ENCODE assay signal across 9 mouse cellular contexts in genomic region chr17:37044651-37045244, GRCm38 (mm10). TPM values are rescaled to one million over a fixed set of nuclear protein-coding genes. Genes with fewer than 3 reads are reported as not detected.
DNase-seq lines count a peak whose midpoint lies in the region; ATAC-seq and TF ChIP-seq lines count a peak whose summit lies in the region.
"Had no signal": no experiment of that assay in that cellular context is flagged by ENCODE, and none has a peak within 500 bp of the region (broad histone marks: within the 10 kb centered on the region; RNA-seq: fewer than 3 reads in every experiment).

No protein-coding gene starts in this region.

- no peaks in the 10 kb centered on the region for H3K36me3 ChIP-seq in heart, embryonic 15.5 days
- H3K36me3 ChIP-seq in embryonic facial prominence, embryonic 13.5 days: no peaks in the 10 kb centered on the region
- H3K36me3 ChIP-seq in intestine, embryonic 16.5 days (ENCODE audit: control insufficient read depth, insufficient read depth, low read length): no peaks in the 10 kb centered on the region
- H3K36me3 ChIP-seq in midbrain, postnatal 0 days (ENCODE audit: insufficient read depth, low read length): no peaks in the 10 kb centered on the region

- no peak for ATAC-seq in heart, embryonic 15.5 days (replicated peaks; ENCODE audit: insufficient number of reproducible peaks, insufficient read depth, low FRiP score, low read depth)
- no peak for ATAC-seq in embryonic facial prominence, embryonic 13.5 days (ENCODE audit: insufficient number of reproducible peaks, insufficient read depth, low FRiP score, low TSS enrichment, low read depth)
- no peak for ATAC-seq in intestine, embryonic 16.5 days
- no peak for ATAC-seq in midbrain, postnatal 0 days (ENCODE audit: low FRiP score)
- ATAC-seq in inflammation-experienced regulatory T-cells, adult 6 months: no peak

- H3K4me2 ChIP-seq in heart, embryonic 15.5 days: peak overlapping the region; percentile 97
- peak overlapping the region; percentile 92 for H3K4me2 ChIP-seq in embryonic facial prominence, embryonic 13.5 days
- H3K4me2 ChIP-seq in intestine, embryonic 16.5 days (ENCODE audit: low read depth, low read length): peak overlapping the region; percentile 95; the same call in 1 of the 2 replicates
- peak overlapping the region; percentile 73 for H3K4me2 ChIP-seq in midbrain, postnatal 0 days (ENCODE audit: low read depth, low read length, poor library complexity, severe bottlenecking)

- peaks cover 19% of the 10 kb centered on the region for H3K27me3 ChIP-seq in heart, embryonic 15.5 days
- peaks cover 5% of the 10 kb centered on the region for H3K27me3 ChIP-seq in embryonic facial prominence, embryonic 13.5 days
- H3K27me3 ChIP-seq in intestine, embryonic 16.5 days (replicated peaks; ENCODE audit: control insufficient read depth, insufficient read depth, low read length): no peaks in the 10 kb centered on the region
- H3K27me3 ChIP-seq in midbrain, postnatal 0 days (ENCODE audit: insufficient read depth, low read length): no peaks in the 10 kb centered on the region

- WGBS in heart, embryonic 15.5 days: 75% methylated on average over 7 of the region's 7 CpGs
- WGBS in embryonic facial prominence, embryonic 13.5 days: 67% methylated on average over 7 of the region's 7 CpGs
- 63% methylated on average over 7 of the region's 7 CpGs for WGBS in intestine, embryonic 16.5 days
- WGBS in midbrain, postnatal 0 days: 73% methylated on average over 7 of the region's 7 CpGs

- no peaks in the 10 kb centered on the region for H3K9me3 ChIP-seq in heart, embryonic 15.5 days (replicated peaks)
- H3K9me3 ChIP-seq in embryonic facial prominence, embryonic 13.5 days: no peaks in the 10 kb centered on the region
- no peaks in the 10 kb centered on the region for H3K9me3 ChIP-seq in intestine, embryonic 16.5 days (ENCODE audit: control insufficient read depth, low read length)
- no peaks in the 10 kb centered on the region for H3K9me3 ChIP-seq in midbrain, postnatal 0 days (ENCODE audit: low read length)

- peak overlapping the region; percentile 92 for H3K4me3 ChIP-seq in heart, embryonic 15.5 days
- H3K4me3 ChIP-seq in embryonic facial prominence, embryonic 13.5 days: peak overlapping the region; percentile 80
- H3K4me3 ChIP-seq in intestine, embryonic 16.5 days (ENCODE audit: low read length): no peak overlapping the region; the same call in 1 of the 2 replicates
- H3K4me3 ChIP-seq in midbrain, postnatal 0 days (ENCODE audit: low read depth, low read length): peak overlapping the region; percentile 94

- DNase-seq in heart, postnatal 10 days: no peak
- no peak for DNase-seq in midbrain, postnatal 0 days (ENCODE audit: low spot score)
- no peak for DNase-seq in gastrocnemius, postnatal 14 days
- DNase-seq in cerebellum, postnatal 10 days: no peak

- peaks cover 20% of the 10 kb centered on the region for H3K4me1 ChIP-seq in heart, embryonic 15.5 days (replicated peaks)
- peaks cover 30% of the 10 kb centered on the region for H3K4me1 ChIP-seq in embryonic facial prominence, embryonic 13.5 days
- H3K4me1 ChIP-seq in intestine, embryonic 16.5 days (ENCODE audit: control insufficient read depth, insufficient read depth, low read length): peaks cover 17% of the 10 kb centered on the region
- peaks cover 3% of the 10 kb centered on the region; the same call in 1 of the 2 replicates for H3K4me1 ChIP-seq in midbrain, postnatal 0 days (ENCODE audit: insufficient read depth, low read length)

- intact Hi-C loops in heart, postnatal 10 days (cut with DNase I): loop anchor here (5.0 kb wide), 2 partner anchors 87 to 207 kb away; partner anchors contain the start of genes Trim26, Znrd1 and Znrd1as
- intact Hi-C loops in gastrocnemius, postnatal 14 days (cut with DNase I; ENCODE audit: low total_unique reads): no loop called here

- peak overlapping the region; percentile 85; the same call in 1 of the 2 replicates for H3K9ac ChIP-seq in heart, embryonic 15.5 days
- no peak overlapping the region for H3K9ac ChIP-seq in embryonic facial prominence, embryonic 13.5 days
- H3K9ac ChIP-seq in intestine, embryonic 16.5 days (ENCODE audit: low read depth, low read length): no peak overlapping the region
- H3K9ac ChIP-seq in midbrain, postnatal 0 days (replicated peaks; ENCODE audit: low read length, poor library complexity, severe bottlenecking): peak overlapping the region; percentile 99

- no peak overlapping the region for H3K27ac ChIP-seq in heart, embryonic 15.5 days
- peak overlapping the region; percentile 89; the same call in 1 of the 2 replicates for H3K27ac ChIP-seq in embryonic facial prominence, embryonic 13.5 days
- 0 out of 2 replicates have a peak overlapping the region, but pooled peaks have one; percentile 34 for H3K27ac ChIP-seq in intestine, embryonic 16.5 days (ENCODE audit: low read length)
- H3K27ac ChIP-seq in midbrain, postnatal 0 days (ENCODE audit: low read depth, low read length): peak overlapping the region; percentile 98

- TF ChIP-seq CTCF in midbrain, postnatal 0 days (IDR thresholded peaks at IDR 0.05): no peak

RNA-seq across cellular contexts. Expression of gene Gabbr1, which starts 1.0 kb away (rescaled TPM):
- polyA plus RNA-seq in heart, embryonic 15.5 days (2015; fragmentation: Nextera tagmentation; extraction: Ambion mirVana): 4.6 and 5.6 TPM in 2 replicates
- total RNA-seq in heart, postnatal 10 days (2021): 10 to 100 TPM; 14.0 to 17.2 TPM
- polyA plus RNA-seq in embryonic facial prominence, embryonic 13.5 days (2015; fragmentation: Nextera tagmentation; extraction: Ambion mirVana): 15.8 and 16.1 TPM in 2 replicates
- 5.4 and 6.2 TPM in 2 replicates for polyA plus RNA-seq in intestine, embryonic 16.5 days (2015; fragmentation: Nextera tagmentation; extraction: Ambion mirVana)
- 633 and 639 TPM in 2 replicates for total RNA-seq in midbrain, postnatal 0 days (2014; rRNA removed)
- polyA plus RNA-seq in midbrain, postnatal 0 days (2015; fragmentation: Nextera tagmentation; extraction: Ambion mirVana): 111 and 116 TPM in 2 replicates
- polyA plus RNA-seq in inflammation-experienced regulatory T-cells, adult 6 months (2017; shearing (Covaris generic)): 1 to 10 TPM; 4.1 to 8.0 (median 7.4) TPM
- 10 to 100 TPM in 1 of 2 experiments, 1 to 10 TPM in 1; 9.8 to 10.3 TPM for total RNA-seq in gastrocnemius, postnatal 14 days (2021)

RNA-seq across cellular contexts. Expression of gene Mog, which starts 21.6 kb away (rescaled TPM):
- 0.13 TPM in 1 of 2 replicates, not detected in the other for polyA plus RNA-seq in heart, embryonic 15.5 days (2015; fragmentation: Nextera tagmentation; extraction: Ambion mirVana)
- total RNA-seq in heart, postnatal 10 days (2021): not detected
- polyA plus RNA-seq in embryonic facial prominence, embryonic 13.5 days (2015; fragmentation: Nextera tagmentation; extraction: Ambion mirVana): 0.30 and 0.31 TPM in 2 replicates
- not detected in 2 replicates for polyA plus RNA-seq in intestine, embryonic 16.5 days (2015; fragmentation: Nextera tagmentation; extraction: Ambion mirVana)
- not detected in 2 replicates for total RNA-seq in midbrain, postnatal 0 days (2014; rRNA removed)
- 0.95 and 1.1 TPM in 2 replicates for polyA plus RNA-seq in midbrain, postnatal 0 days (2015; fragmentation: Nextera tagmentation; extraction: Ambion mirVana)
- polyA plus RNA-seq in inflammation-experienced regulatory T-cells, adult 6 months (2017; shearing (Covaris generic)): not detected
- not detected for total RNA-seq in gastrocnemius, postnatal 14 days (2021)
- polyA plus RNA-seq: heart, embryonic 14.5 days had no signal

RNA-seq across cellular contexts. Expression of gene Olfr90, which starts 43.6 kb away (rescaled TPM):
- not detected in 2 replicates for polyA plus RNA-seq in heart, embryonic 15.5 days (2015; fragmentation: Nextera tagmentation; extraction: Ambion mirVana)
- not detected for total RNA-seq in heart, postnatal 10 days (2021)
- polyA plus RNA-seq in embryonic facial prominence, embryonic 13.5 days (2015; fragmentation: Nextera tagmentation; extraction: Ambion mirVana): 0.10 TPM in 1 of 2 replicates, not detected in the other
- not detected in 2 replicates for polyA plus RNA-seq in intestine, embryonic 16.5 days (2015; fragmentation: Nextera tagmentation; extraction: Ambion mirVana)
- not detected in 2 replicates for total RNA-seq in midbrain, postnatal 0 days (2014; rRNA removed)
- not detected in 2 replicates for polyA plus RNA-seq in midbrain, postnatal 0 days (2015; fragmentation: Nextera tagmentation; extraction: Ambion mirVana)
- under 1 TPM in 2 of 3 experiments, not detected in 1; 0.16 to 0.20 TPM for polyA plus RNA-seq in inflammation-experienced regulatory T-cells, adult 6 months (2017; shearing (Covaris generic))
- not detected for total RNA-seq in gastrocnemius, postnatal 14 days (2021)
- polyA plus RNA-seq: heart, embryonic 14.5 days had no signal

RNA-seq across cellular contexts. Expression of gene Zfp57, which starts 43.8 kb away (rescaled TPM):
- 32.4 and 40.4 TPM in 2 replicates for polyA plus RNA-seq in heart, embryonic 15.5 days (2015; fragmentation: Nextera tagmentation; extraction: Ambion mirVana)
- 1 to 10 TPM; 5.6 to 6.9 TPM for total RNA-seq in heart, postnatal 10 days (2021)
- polyA plus RNA-seq in embryonic facial prominence, embryonic 13.5 days (2015; fragmentation: Nextera tagmentation; extraction: Ambion mirVana): 112 and 113 TPM in 2 replicates
- polyA plus RNA-seq in intestine, embryonic 16.5 days (2015; fragmentation: Nextera tagmentation; extraction: Ambion mirVana): 41.3 and 43.2 TPM in 2 replicates
- total RNA-seq in midbrain, postnatal 0 days (2014; rRNA removed): 140 and 182 TPM in 2 replicates
- 166 and 171 TPM in 2 replicates for polyA plus RNA-seq in midbrain, postnatal 0 days (2015; fragmentation: Nextera tagmentation; extraction: Ambion mirVana)
- polyA plus RNA-seq in inflammation-experienced regulatory T-cells, adult 6 months (2017; shearing (Covaris generic)): not detected
- 1 to 10 TPM in 1 of 2 experiments, under 1 TPM in 1; 0.74 to 1.5 TPM for total RNA-seq in gastrocnemius, postnatal 14 days (2021)

RNA-seq across cellular contexts. Expression of gene Olfr91, which starts 53.3 kb away (rescaled TPM):
- not detected in 2 replicates for polyA plus RNA-seq in heart, embryonic 15.5 days (2015; fragmentation: Nextera tagmentation; extraction: Ambion mirVana)
- total RNA-seq in heart, postnatal 10 days (2021): not detected
- polyA plus RNA-seq in embryonic facial prominence, embryonic 13.5 days (2015; fragmentation: Nextera tagmentation; extraction: Ambion mirVana): not detected in 2 replicates
- not detected in 2 replicates for polyA plus RNA-seq in intestine, embryonic 16.5 days (2015; fragmentation: Nextera tagmentation; extraction: Ambion mirVana)
- not detected in 2 replicates for total RNA-seq in midbrain, postnatal 0 days (2014; rRNA removed)
- polyA plus RNA-seq in midbrain, postnatal 0 days (2015; fragmentation: Nextera tagmentation; extraction: Ambion mirVana): not detected in 2 replicates
- under 1 TPM in 1 of 3 experiments, not detected in 2; 0.15 TPM for polyA plus RNA-seq in inflammation-experienced regulatory T-cells, adult 6 months (2017; shearing (Covaris generic))
- not detected for total RNA-seq in gastrocnemius, postnatal 14 days (2021)
- polyA plus RNA-seq: heart, embryonic 14.5 days had no signal

Comparison
In these comparisons a context has a peak if more than half of its experiments do, and no peak if none do; other contexts are left out.
1. H3K9ac ChIP-seq: peak in heart, embryonic 15.5 days (single experiment) and midbrain, postnatal 0 days (single experiment); none in embryonic facial prominence, embryonic 13.5 days (single experiment) and intestine, embryonic 16.5 days (single experiment).
2. Peak in every context shown above with its lines, with median percentiles within 50 percentile points of each other: H3K4me2 ChIP-seq.